In the genomic region with DNA sequence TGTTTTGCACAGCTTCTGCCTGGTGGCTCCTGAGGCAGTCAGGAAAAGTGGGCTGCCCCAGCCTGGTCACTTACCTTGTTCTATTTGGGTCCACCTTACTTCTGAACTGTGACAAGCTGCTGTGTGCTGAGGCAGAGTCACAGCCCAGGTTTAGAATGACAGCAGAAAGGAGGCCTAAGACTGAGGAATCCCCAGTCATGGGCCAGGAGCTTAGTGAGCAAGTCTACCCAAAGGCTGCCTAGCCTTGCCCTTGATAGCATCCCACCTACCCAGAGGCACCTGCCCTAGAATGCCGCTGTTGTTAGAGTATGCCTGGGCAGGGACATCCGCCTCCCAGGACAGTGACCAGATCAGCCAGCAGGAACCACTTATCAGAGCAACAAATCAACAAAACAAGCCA, we compare ENCODE assay signal across 14 mouse cellular contexts.
"Had no signal": no experiment of that assay in that cellular context is flagged by ENCODE, and none has a peak within 500 bp of the region (broad histone marks: within the 10 kb centered on the region; RNA-seq: fewer than 3 reads in every experiment).

No protein-coding gene starts in this region.

- DNase-seq: kidney, postnatal 10 days; liver; liver, embryonic 13.5 days; liver, postnatal 0 days; lung, postnatal 14 days; right cerebral cortex, adult 18-20 months; right cerebral cortex, postnatal 25 days; thymus, postnatal 4 days had no signal

- H3K4me3 ChIP-seq: left cerebral cortex, adult 2 months; liver, embryonic 13.5 days; lung, embryonic 15.5 days; megakaryocyte, embryonic 14.5 days; midbrain, embryonic 12.5 days; neural tube, embryonic 15.5 days had no signal

- ATAC-seq: liver, postnatal 0 days had no signal

- H3K9ac ChIP-seq: liver, embryonic 13.5 days; liver, postnatal 0 days; lung, embryonic 15.5 days; midbrain, embryonic 12.5 days; neural tube, embryonic 15.5 days had no signal

- H3K27me3 ChIP-seq: lung, embryonic 15.5 days; midbrain, embryonic 12.5 days; neural tube, embryonic 15.5 days had no signal

- H3K27ac ChIP-seq: left cerebral cortex, adult 2 months; liver, embryonic 13.5 days; lung, embryonic 15.5 days; macrophage; midbrain, embryonic 12.5 days; neural tube, embryonic 15.5 days had no signal

- H3K4me2 ChIP-seq: liver, embryonic 13.5 days; lung, embryonic 15.5 days; midbrain, embryonic 12.5 days; neural tube, embryonic 15.5 days had no signal

- H3K36me3 ChIP-seq: liver, embryonic 13.5 days; lung, embryonic 15.5 days; midbrain, embryonic 12.5 days; neural tube, embryonic 15.5 days had no signal

- H3K9me3 ChIP-seq: liver, embryonic 13.5 days; lung, embryonic 15.5 days; megakaryocyte, embryonic 14.5 days; midbrain, embryonic 12.5 days; neural tube, embryonic 15.5 days had no signal
